Mouse (Mus musculus): ENCODE measurements around the gene Eif3g.

- TF ChIP-seq CTCF (IDR thresholded peaks at IDR 0.05 in 2 of 3, conservative IDR thresholded peaks at IDR 0.05 in 1 of 3; ENCODE audit: control insufficient read depth in 1 of 3, insufficient read depth in 1 of 3, low read depth in 2 of 3, low read length in 3 of 3, poor library complexity in 1 of 3, severe bottlenecking in 1 of 3) (no peak), GATA1 (IDR thresholded peaks at IDR 0.05; ENCODE audit: low read depth, low read length) (no peak)
Measured at GRCm38 (mm10) chr9:20866879-20867278, 31.5 kb downstream of the Eif3g start.

Data from MEL (cell line).